Mouse (Mus musculus) left cerebral cortex, postnatal 10 days (tissue): Measurements from ENCODE around the gene Ift80. TPM values are rescaled to one million over a fixed set of nuclear protein-coding genes. Genes with fewer than 3 reads are reported as not detected.
"Not testable (repeated sequence)": the region's sequence is repeated elsewhere in the genome, so short reads cannot be mapped to it uniquely, and the experiment has no call there.

Experiments
- DNase-seq, 2 experiments: peaks; one replicate each; pipeline ENCODE4 v3.0.0; 2021 to 2022; ENCODE audit warnings: low spot score in 2 of 2, mixed read lengths in 1 of 2; ENCODE audit errors: extremely low spot score in 1 of 2
- intact Hi-C: fragments of 180-260 bp; cut with DNase I; formaldehyde crosslinking; loops from one replicate; pipeline ENCODE4 v1.15.1; 2025
- total RNA-seq, 2 experiments: library from RNA; stranded (reverse); gene quantifications; 2 replicates each; pipeline ENCODE4 v1.2.3; 2021

Ift80 gene
- 10 to 100 TPM; 11.8 to 12.4 TPM for total RNA-seq

GRCm38 (mm10) chr3:69004437-69005337, at the start of gene Ift80, which contains the start of gene Smc4:
TSS of gene Ift80 (minus strand) at chr3:69004570.
TSS of gene Smc4 (plus strand) at chr3:69004738.
- intact Hi-C loops: loop anchor here (5.0 kb wide), 1 partner anchor 38 kb away; the partner anchor contains the start of gene Trim59
- DNase-seq: peak; percentile 95 to 97

- no peak for DNase-seq
- intact Hi-C loops: no loop called here
Measured at GRCm38 (mm10) chr3:69051894-69052293, 47.5 kb upstream of the Ift80 start.

- intact Hi-C loops: no loop called here
- no peak for DNase-seq
Measured at GRCm38 (mm10) chr3:69049011-69049410, 44.6 kb upstream of the Ift80 start.

GRCm38 (mm10) chr3:69047684-69048083, 43.3 kb upstream of the Ift80 start:
- intact Hi-C loops: no loop called here

GRCm38 (mm10) chr3:69046509-69046908, 42.1 kb upstream of the Ift80 start:
- intact Hi-C loops: no loop called here
- DNase-seq: no peak

More at GRCm38 (mm10) chr3:69047684-69048083, 43.3 kb upstream of the Ift80 start:
- no peak for DNase-seq

GRCm38 (mm10) chr3:69045750-69046149, 41.4 kb upstream of the Ift80 start:
- no peak for DNase-seq
- intact Hi-C loops: no loop called here

GRCm38 (mm10) chr3:69045400-69045703, 41.0 kb upstream of the Ift80 start:
- DNase-seq: no peak
- intact Hi-C loops: no loop called here

GRCm38 (mm10) chr3:69044645-69045399, 40.5 kb upstream of the Ift80 start, which contains the start of gene Trim59:
TSS of gene Trim59 (minus strand) at chr3:69044755.
- DNase-seq: peak; percentile 83 to 92
- intact Hi-C loops: loop anchor here (5.0 kb wide), 1 partner anchor 38 kb away; no protein-coding TSS in a partner anchor

GRCm38 (mm10) chr3:69044167-69044591, 39.8 kb upstream of the Ift80 start:
- intact Hi-C loops: loop anchor here (5.0 kb wide), 1 partner anchor 37 kb away; no protein-coding TSS in a partner anchor
- no peak for DNase-seq

- no peak for DNase-seq
- intact Hi-C loops: loop anchor here (5.0 kb wide), 1 partner anchor 34 kb away; no protein-coding TSS in a partner anchor
Measured at GRCm38 (mm10) chr3:69041298-69041697, 36.9 kb upstream of the Ift80 start.

GRCm38 (mm10) chr3:69040105-69040504, 35.7 kb upstream of the Ift80 start:
- no peak for DNase-seq
- intact Hi-C loops: loop anchor here (5.0 kb wide), 1 partner anchor 33 kb away; no protein-coding TSS in a partner anchor

- intact Hi-C loops: no loop called here
- no peak for DNase-seq
Measured at GRCm38 (mm10) chr3:69026133-69026783, 21.9 kb upstream of the Ift80 start.

GRCm38 (mm10) chr3:69020764-69021163, 16.4 kb upstream of the Ift80 start:
- intact Hi-C loops: no loop called here
- no peak for DNase-seq

GRCm38 (mm10) chr3:69020285-69020684, 15.9 kb upstream of the Ift80 start:
- DNase-seq: no peak
- intact Hi-C loops: no loop called here

GRCm38 (mm10) chr3:69018635-69019034, 14.3 kb upstream of the Ift80 start:
- intact Hi-C loops, DNase-seq: not testable (repeated sequence)

- DNase-seq: no peak
- intact Hi-C loops: no loop called here
Measured at GRCm38 (mm10) chr3:69017181-69017580, 12.8 kb upstream of the Ift80 start.

- intact Hi-C loops: loop anchor here (5.0 kb wide), 1 partner anchor 33 kb away; the partner anchor contains the start of gene Trim59
- DNase-seq: no peak
Measured at GRCm38 (mm10) chr3:69008873-69009272, 4.5 kb upstream of the Ift80 start.

GRCm38 (mm10) chr3:69006246-69006760, 1.9 kb upstream of the Ift80 start:
- DNase-seq: no peak
- intact Hi-C loops: loop anchor here (5.0 kb wide), 1 partner anchor 36 kb away; the partner anchor contains the start of gene Trim59
